Mouse (Mus musculus): ENCODE results near the gene Il9r. TPM values are rescaled to one million over a fixed set of nuclear protein-coding genes. Genes with fewer than 3 reads are reported as not detected.

Il9r gene
- polyA plus RNA-seq, 1 experiment from 2014 or later: not detected

DNA sequence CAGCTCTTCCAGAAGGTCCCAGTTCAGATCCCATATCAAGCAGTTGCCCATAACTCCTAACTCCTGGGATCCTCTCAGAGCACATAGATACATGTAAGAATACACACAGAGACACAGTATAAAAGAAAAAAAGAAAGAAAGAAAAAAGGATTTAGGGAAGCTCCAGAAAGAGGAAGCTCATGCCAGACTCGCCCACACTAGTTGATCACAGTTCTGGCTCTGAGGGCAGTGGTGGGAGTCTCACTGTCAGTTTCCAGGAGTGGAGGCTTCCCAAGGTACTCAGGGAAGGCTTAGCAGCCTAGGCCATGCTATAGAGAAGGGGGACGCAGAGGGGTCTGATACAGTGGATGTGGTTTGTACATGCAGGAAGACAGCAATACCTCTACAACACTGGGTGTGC is 31.0 kb upstream of the Il9r start:
- 95% methylated on average over 2 of the region's 2 CpGs for WGBS
- H3K4me1 ChIP-seq (replicated peaks; ENCODE audit: control insufficient read depth, insufficient read depth, low read length): peaks cover 2% of the 10 kb centered on the region; the same call in 1 of the 2 replicates
- no peaks in the 10 kb centered on the region for H3K27me3 ChIP-seq (ENCODE audit: control insufficient read depth, insufficient read depth, low read length)
- ATAC-seq (replicated peaks; ENCODE audit: low FRiP score) (no peak), DNase-seq (ENCODE audit: low spot score) (no peak)
- H3K4me3 ChIP-seq (ENCODE audit: low read depth, low read length): no peak overlapping the region
- H3K9me3 ChIP-seq (ENCODE audit: control insufficient read depth, low read length): no peaks in the 10 kb centered on the region
- H3K27ac ChIP-seq (ENCODE audit: low read depth, low read length): no peak overlapping the region
- no peak overlapping the region for H3K4me2 ChIP-seq (ENCODE audit: low read depth, low read length, severe bottlenecking)
- H3K9ac ChIP-seq (ENCODE audit: low read length): no peak overlapping the region
- H3K36me3 ChIP-seq (ENCODE audit: control insufficient read depth, insufficient read depth, low read length): peaks cover 6% of the 10 kb centered on the region; the same call in 1 of the 2 replicates

DNA sequence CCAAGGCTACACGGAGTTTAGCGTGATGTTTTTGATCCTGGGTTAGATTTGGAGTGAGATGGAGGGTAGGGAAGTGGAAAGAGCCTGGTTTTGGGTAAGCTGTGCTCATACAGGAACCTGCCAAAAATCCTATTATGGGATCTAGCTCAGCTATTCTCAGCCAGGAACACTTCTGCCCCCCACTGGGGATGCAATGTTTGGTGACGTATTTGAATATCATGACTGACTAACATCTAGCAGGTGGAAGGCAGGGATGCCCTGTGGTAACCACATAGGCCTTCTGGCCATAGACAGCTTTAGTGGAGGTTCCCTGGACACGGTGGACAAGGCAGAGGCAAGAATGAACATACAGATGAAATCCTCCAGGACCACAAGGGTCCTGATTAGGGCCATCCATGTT is 30.1 kb upstream of the Il9r start:
- Histone ChIP-seq H3K27ac (ENCODE audit: low read depth, low read length) (no peak overlapping the region), H3K4me2 (ENCODE audit: low read depth, low read length, severe bottlenecking) (no peak overlapping the region), H3K9ac (ENCODE audit: low read length) (no peak overlapping the region), H3K9me3 (ENCODE audit: control insufficient read depth, low read length) (no peaks in the 10 kb centered on the region), H3K27me3 (ENCODE audit: control insufficient read depth, insufficient read depth, low read length) (no peaks in the 10 kb centered on the region), H3K4me3 (ENCODE audit: low read depth, low read length) (no peak overlapping the region), H3K4me1 (replicated peaks; ENCODE audit: control insufficient read depth, insufficient read depth, low read length) (peaks cover 2% of the 10 kb centered on the region; the same call in 1 of the 2 replicates), H3K36me3 (ENCODE audit: control insufficient read depth, insufficient read depth, low read length) (peaks cover 6% of the 10 kb centered on the region; the same call in 1 of the 2 replicates)
- DNase-seq (ENCODE audit: low spot score) (no peak), ATAC-seq (replicated peaks; ENCODE audit: low FRiP score) (no peak)
- WGBS: 91% methylated on average over 4 of the region's 4 CpGs

DNA sequence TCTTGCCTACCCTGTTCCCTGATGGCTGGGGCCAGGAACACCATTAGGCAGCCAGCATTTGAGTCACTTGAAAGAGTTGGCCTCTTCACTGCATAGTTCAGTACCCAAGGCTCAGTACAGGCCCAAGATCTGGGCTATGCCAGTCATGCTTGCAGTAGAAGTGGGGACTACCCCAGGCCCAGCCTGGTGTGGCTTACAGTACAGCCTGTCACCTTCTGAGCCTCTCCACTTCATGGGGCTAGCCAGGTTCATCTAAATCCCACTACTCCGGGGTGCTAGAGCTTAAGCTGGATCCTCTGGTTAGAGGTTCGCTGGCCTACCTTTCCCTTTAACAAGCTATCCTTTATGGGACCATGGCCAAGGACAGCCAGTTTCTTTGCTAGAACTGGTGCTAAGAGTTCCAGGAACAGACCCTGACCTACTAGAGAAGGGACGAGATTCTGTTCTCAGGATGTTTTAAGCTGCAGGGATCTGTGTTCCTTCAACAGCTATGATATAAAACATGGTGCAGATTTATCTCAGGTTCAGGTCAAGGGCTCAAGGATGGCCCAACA is 28.3 kb upstream of the Il9r start:
- H3K9me3 ChIP-seq (ENCODE audit: control insufficient read depth, low read length): no peaks in the 10 kb centered on the region
- H3K9ac ChIP-seq (ENCODE audit: low read length): no peak overlapping the region
- DNase-seq (ENCODE audit: low spot score): no peak
- no peak overlapping the region for H3K27ac ChIP-seq (ENCODE audit: low read depth, low read length)
- H3K4me2 ChIP-seq (ENCODE audit: low read depth, low read length, severe bottlenecking): no peak overlapping the region
- H3K36me3 ChIP-seq (ENCODE audit: control insufficient read depth, insufficient read depth, low read length): peaks cover 6% of the 10 kb centered on the region; the same call in 1 of the 2 replicates
- no peak for ATAC-seq (replicated peaks; ENCODE audit: low FRiP score)
- H3K4me3 ChIP-seq (ENCODE audit: low read depth, low read length): no peak overlapping the region
- 92% methylated on average over 3 of the region's 3 CpGs for WGBS
- no peaks in the 10 kb centered on the region; the same call in 1 of the 2 replicates for H3K27me3 ChIP-seq (ENCODE audit: control insufficient read depth, insufficient read depth, low read length)
- H3K4me1 ChIP-seq (replicated peaks; ENCODE audit: control insufficient read depth, insufficient read depth, low read length): peaks cover 2% of the 10 kb centered on the region; the same call in 1 of the 2 replicates

DNA sequence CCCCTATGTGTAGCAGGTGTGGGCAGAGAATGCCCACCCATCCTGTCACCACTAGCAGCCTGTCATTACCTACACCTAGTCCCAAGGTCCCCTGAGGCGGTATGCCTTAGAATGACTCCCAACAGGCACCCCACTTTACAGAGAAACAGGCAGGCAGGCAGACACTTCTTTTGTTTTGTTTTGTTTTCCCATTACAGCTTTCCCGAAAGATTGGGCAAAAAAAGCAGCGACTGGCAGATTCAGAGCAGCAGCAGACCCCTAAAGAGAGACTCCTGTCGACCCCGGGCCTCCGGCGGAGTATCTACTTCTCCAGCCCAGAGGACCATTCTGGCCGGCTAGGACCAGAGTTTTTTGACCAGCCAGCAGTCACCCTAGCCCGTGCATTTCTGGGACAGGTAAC is 27.5 kb upstream of the Il9r start:
- Histone ChIP-seq H3K4me1 (replicated peaks; ENCODE audit: control insufficient read depth, insufficient read depth, low read length) (peaks cover 5% of the 10 kb centered on the region; the same call in 1 of the 2 replicates), H3K4me2 (ENCODE audit: low read depth, low read length, severe bottlenecking) (no peak overlapping the region), H3K27me3 (ENCODE audit: control insufficient read depth, insufficient read depth, low read length) (peaks cover 6% of the 10 kb centered on the region; the same call in 1 of the 2 replicates), H3K9me3 (ENCODE audit: control insufficient read depth, low read length) (no peaks in the 10 kb centered on the region), H3K36me3 (ENCODE audit: control insufficient read depth, insufficient read depth, low read length) (peaks cover 6% of the 10 kb centered on the region; the same call in 1 of the 2 replicates), H3K27ac (ENCODE audit: low read depth, low read length) (no peak overlapping the region), H3K9ac (ENCODE audit: low read length) (no peak overlapping the region), H3K4me3 (ENCODE audit: low read depth, low read length) (no peak overlapping the region)
- DNase-seq (ENCODE audit: low spot score) (no peak), ATAC-seq (replicated peaks; ENCODE audit: low FRiP score) (no peak)
- 92% methylated on average over 9 of the region's 9 CpGs for WGBS

DNA sequence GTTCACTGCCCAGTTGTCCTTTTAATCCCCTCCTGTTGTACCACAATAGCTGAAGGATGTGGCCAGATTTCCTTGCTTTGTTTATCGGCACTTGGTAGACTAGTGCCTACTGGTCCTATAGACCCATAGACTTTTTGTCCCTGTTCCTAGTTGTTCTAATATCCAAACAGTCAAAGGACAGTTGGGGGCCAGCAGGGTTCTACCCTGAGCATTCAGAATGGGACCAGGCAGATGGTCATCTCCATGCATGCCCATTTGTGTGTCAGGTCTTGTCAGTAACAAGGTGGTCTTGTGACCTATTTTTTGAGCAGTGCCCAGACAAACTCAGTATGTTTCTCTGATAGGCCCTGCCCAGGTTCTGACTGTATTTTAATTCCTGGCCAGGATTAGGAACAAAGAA is 27.0 kb upstream of the Il9r start:
- no peak for ATAC-seq (replicated peaks; ENCODE audit: low FRiP score)
- DNase-seq (ENCODE audit: low spot score): no peak
- H3K4me2 ChIP-seq (ENCODE audit: low read depth, low read length, severe bottlenecking): peak overlapping the region; percentile 69
- H3K36me3 ChIP-seq (ENCODE audit: control insufficient read depth, insufficient read depth, low read length): peaks cover 6% of the 10 kb centered on the region; the same call in 1 of the 2 replicates
- peaks cover 11% of the 10 kb centered on the region; the same call in 1 of the 2 replicates for H3K27me3 ChIP-seq (ENCODE audit: control insufficient read depth, insufficient read depth, low read length)
- 36% methylated on average over 1 of the region's 1 CpGs for WGBS
- H3K4me1 ChIP-seq (replicated peaks; ENCODE audit: control insufficient read depth, insufficient read depth, low read length): peaks cover 10% of the 10 kb centered on the region
- no peak overlapping the region; the same call in 1 of the 2 replicates for H3K27ac ChIP-seq (ENCODE audit: low read depth, low read length)
- H3K4me3 ChIP-seq (ENCODE audit: low read depth, low read length): peak overlapping the region; percentile 59
- H3K9me3 ChIP-seq (ENCODE audit: control insufficient read depth, low read length): no peaks in the 10 kb centered on the region
- H3K9ac ChIP-seq (ENCODE audit: low read length): peak overlapping the region; percentile 85

DNA sequence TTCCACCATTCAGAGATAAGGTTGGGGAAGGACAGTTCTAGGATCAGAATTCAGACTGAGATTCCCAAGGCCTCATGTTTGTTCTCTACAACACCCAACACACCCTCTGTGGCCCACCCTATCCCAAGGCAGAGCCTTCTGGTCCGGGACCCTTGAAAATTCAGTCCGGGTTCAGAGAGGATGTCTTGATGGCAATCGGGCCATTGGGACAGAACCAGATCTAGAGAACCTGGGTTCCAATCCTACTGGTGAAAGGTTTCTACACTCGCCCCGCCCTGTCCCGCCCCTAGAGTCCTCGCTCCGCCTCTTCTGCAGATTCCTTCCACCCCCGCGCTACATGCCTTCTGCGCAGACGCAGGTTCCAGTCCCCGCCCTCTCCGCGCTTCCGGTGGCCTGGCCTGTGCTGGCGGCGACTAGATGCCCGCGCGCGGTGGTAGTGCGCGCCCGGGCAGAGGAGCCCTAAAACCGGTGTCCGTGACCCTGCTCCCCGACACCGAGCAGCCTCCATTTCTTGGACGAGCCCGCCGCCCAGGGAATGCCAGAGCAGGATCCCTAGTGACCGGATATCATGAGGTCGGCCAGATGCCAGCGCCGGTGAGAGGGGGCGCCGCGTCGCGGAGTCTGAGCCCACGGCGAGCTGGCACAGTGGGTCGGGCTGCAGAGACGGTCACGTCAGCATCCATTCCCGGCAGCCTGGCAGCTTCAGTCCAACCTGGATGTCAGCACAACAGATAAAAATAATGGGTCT is 26.2 kb upstream of the Il9r start, which contains the start of gene Mpg:
Gene Mpg, plus strand, starts transcription at position 382 of the 748 bp plus-strand sequence.
- Histone ChIP-seq H3K4me1 (replicated peaks; ENCODE audit: control insufficient read depth, insufficient read depth, low read length) (peaks cover 11% of the 10 kb centered on the region), H3K9ac (ENCODE audit: low read length) (peak within 1 kb of the TSS; percentile 85), H3K27me3 (ENCODE audit: control insufficient read depth, insufficient read depth, low read length) (peaks cover 11% of the 10 kb centered on the region; the same call in 1 of the 2 replicates), H3K36me3 (ENCODE audit: control insufficient read depth, insufficient read depth, low read length) (peaks cover 2% of the 10 kb centered on the region; the same call in 1 of the 2 replicates), H3K27ac (ENCODE audit: low read depth, low read length) (no peak within 1 kb of the TSS; the same call in 1 of the 2 replicates), H3K4me2 (ENCODE audit: low read depth, low read length, severe bottlenecking) (peak within 1 kb of the TSS; percentile 69), H3K4me3 (ENCODE audit: low read depth, low read length) (peak within 1 kb of the TSS; percentile 59), H3K9me3 (ENCODE audit: control insufficient read depth, low read length) (no peaks in the 10 kb centered on the region)
- DNase-seq (ENCODE audit: low spot score) (peak; percentile 93), ATAC-seq (replicated peaks; ENCODE audit: low FRiP score) (peak; percentile 85)
- 4% methylated on average over 47 of the region's 47 CpGs for WGBS

DNA sequence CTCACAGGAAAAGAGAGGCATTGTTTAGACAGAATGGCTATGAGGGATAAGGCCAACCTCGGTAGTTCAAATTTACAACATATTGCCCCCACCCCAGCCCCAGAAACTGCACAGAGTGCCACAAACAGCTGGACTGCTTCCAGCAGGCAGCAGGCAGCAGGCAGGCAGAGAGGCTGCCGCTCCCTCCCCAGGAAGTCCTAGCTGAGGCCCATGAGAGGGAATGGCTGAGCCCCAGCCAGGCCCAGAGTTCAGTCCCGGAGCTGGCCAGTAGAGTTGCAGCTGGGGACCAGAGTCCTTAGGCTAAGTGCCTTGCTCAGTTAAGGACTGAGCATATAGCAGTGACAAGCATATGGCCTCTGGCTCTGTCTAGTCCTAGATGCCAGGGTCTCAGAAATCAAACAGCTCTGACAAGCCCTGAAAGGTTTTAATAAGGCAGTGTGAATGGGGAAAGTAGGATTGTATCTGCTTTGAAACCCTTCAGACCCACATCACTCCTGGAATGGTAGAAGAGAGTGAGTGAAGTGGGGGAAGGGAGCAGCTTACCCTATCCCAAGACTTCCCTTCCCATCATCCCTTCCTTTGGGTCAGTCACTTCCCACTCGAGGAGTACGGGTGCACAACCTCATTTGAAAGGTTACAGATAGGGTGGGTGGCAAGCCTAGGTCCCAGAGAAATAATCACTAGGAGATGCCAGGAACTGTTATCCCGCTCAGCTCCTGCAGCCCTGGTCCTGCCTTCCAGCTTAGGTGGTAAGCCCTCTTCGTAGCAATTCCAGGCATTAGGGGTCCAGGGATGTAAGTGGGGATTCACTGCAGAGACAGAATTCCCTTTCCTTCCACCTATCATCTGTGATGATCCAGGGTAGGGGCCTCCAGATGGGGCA is 25.4 kb upstream of the Il9r start:
- no peaks in the 10 kb centered on the region for H3K9me3 ChIP-seq (ENCODE audit: control insufficient read depth, low read length)
- H3K36me3 ChIP-seq (ENCODE audit: control insufficient read depth, insufficient read depth, low read length): no peaks in the 10 kb centered on the region; the same call in 1 of the 2 replicates
- H3K9ac ChIP-seq (ENCODE audit: low read length): no peak overlapping the region
- H3K27ac ChIP-seq (ENCODE audit: low read depth, low read length): no peak overlapping the region
- WGBS: 68% methylated on average over 7 of the region's 7 CpGs
- no peak for ATAC-seq (replicated peaks; ENCODE audit: low FRiP score)
- peaks cover 11% of the 10 kb centered on the region; the same call in 1 of the 2 replicates for H3K27me3 ChIP-seq (ENCODE audit: control insufficient read depth, insufficient read depth, low read length)
- H3K4me2 ChIP-seq (ENCODE audit: low read depth, low read length, severe bottlenecking): no peak overlapping the region
- no peak for DNase-seq (ENCODE audit: low spot score)
- H3K4me1 ChIP-seq (replicated peaks; ENCODE audit: control insufficient read depth, insufficient read depth, low read length): peaks cover 15% of the 10 kb centered on the region
- no peak overlapping the region for H3K4me3 ChIP-seq (ENCODE audit: low read depth, low read length)

Measured in forebrain, embryonic 11.5 days (tissue).